Mouse (Mus musculus) macrophage (primary cell): Measurements from ENCODE around the gene Xpnpep1. TPM values are rescaled to one million over a fixed set of nuclear protein-coding genes. Genes with fewer than 3 reads are reported as not detected.

Experiments used
- H3K27ac ChIP-seq: fragments of 350-480 bp; formaldehyde crosslinking; 2 replicates; pipeline ENCODE4 v1.9.0; 2021
- H3K36me3 ChIP-seq: fragments of 350-480 bp; formaldehyde crosslinking; 2 replicates; pipeline ENCODE4 v1.9.0; 2021; ENCODE audit errors: inconsistent target
- H3K4me3 ChIP-seq: fragments of 350-480 bp; formaldehyde crosslinking; 2 replicates; pipeline ENCODE4 v1.9.0; 2021; ENCODE audit errors: inconsistent target
- H3K79me2 ChIP-seq: fragments of 350-480 bp; formaldehyde crosslinking; 2 replicates; pipeline ENCODE4 v1.9.0; 2021; ENCODE audit errors: inconsistent target
- WGBS: methylation state at CpG from one replicate; pipeline ENCODE4 v1.1.7; 2026; ENCODE audit warnings: inconsistent platforms; ENCODE audit not compliant: missing documents; 5-methylcytosine and 5-hydroxymethylcytosine counted together
- polyA plus RNA-seq: library from polyadenylated mRNA; stranded (reverse); fragments of 250-400 nt; gene quantifications from 3 replicates; pipeline ENCODE4 v1.2.4, GENCODE M21; 2018; ENCODE audit warnings: inconsistent platforms

The Xpnpep1 gene
- polyA plus RNA-seq, 1 experiment from 2014 or later, result 48.5 TPM

DNA sequence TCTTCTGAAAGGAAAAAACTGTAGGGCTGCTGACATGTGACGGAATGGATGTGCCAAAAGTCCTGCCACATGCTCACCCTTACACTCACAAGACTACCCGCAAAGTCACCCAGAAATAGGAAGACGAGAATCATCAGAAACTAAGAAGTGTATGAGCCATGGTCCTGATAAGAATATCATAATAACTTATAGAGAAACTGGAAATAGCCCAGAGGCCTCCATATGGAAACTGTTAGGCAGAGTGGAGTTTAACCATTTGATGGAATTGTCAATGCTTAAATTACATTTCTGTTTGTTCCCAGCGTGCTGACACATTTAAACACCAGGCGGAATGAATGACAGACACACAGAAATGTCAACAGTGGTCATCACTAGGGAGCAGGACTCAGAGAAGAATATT, 31.1 kb downstream of the Xpnpep1 start:
- WGBS, result 100% methylated on average over 5 of the region's 5 CpGs
- H3K4me3 ChIP-seq, result no peak overlapping the region
- H3K27ac ChIP-seq, result no peak overlapping the region
- H3K79me2 ChIP-seq, result no peaks in the 10 kb centered on the region
- peaks cover 90% of the 10 kb centered on the region for H3K36me3 ChIP-seq

DNA sequence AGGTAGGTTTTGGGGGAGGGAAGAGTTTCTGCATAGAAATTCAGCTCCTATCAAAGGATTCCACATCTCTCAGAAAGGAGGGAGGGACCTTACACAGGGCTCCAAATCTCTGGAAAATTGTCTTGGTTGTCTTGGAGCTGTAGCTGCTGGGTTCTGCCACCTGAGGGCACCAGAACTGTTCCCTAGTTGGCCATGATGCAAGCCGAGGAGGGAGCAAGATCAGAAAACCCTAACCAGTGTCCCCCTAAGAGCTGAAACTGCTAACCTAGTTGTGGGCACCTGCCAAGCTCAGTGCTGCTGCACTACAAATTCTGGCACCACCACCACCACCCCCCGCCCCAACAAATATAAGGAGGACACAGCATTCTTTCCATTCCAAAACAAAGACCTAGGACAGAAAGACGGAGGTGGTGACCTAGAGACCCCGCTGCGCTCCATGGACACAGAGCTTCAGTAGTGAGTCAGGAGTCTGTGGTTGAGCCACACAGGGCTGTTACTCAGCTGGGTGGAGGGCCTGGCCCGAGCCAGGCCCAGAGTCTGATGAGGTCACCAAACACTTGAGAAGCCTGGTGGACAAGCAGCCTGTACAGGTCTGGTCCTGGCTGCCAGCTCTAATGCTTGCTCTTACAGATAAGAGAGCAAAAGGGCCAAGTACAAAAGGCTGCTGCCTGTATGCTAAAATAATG, 31.9 kb downstream of the Xpnpep1 start:
- peaks cover 91% of the 10 kb centered on the region for H3K36me3 ChIP-seq
- H3K4me3 ChIP-seq, result no peak overlapping the region
- no peak overlapping the region for H3K27ac ChIP-seq
- H3K79me2 ChIP-seq, result no peaks in the 10 kb centered on the region
- 87% methylated on average over 6 of the region's 6 CpGs for WGBS

DNA sequence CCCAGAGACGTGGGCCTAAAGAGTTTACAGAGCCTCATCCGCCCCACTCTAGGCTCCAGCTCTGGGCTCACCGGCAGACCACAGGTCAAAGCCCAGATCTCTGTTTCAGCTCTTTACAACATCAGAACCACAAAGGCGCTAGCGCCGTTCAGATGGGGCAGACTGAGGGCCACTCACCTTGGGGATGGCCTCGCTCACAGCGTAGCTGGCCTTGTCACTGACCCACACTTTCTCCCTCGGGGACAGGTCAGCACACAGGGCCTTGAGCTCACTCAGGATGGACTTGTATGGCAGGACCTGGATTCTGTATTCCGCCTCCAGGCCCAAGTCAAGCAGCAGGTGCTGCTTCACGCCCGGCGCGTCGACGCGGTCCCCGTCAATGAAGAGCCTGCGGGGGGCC, 34.0 kb downstream of the Xpnpep1 start:
- no peak overlapping the region for H3K27ac ChIP-seq
- no peak overlapping the region for H3K4me3 ChIP-seq
- H3K79me2 ChIP-seq, result no peaks in the 10 kb centered on the region
- peaks cover 93% of the 10 kb centered on the region for H3K36me3 ChIP-seq
- 95% methylated on average over 19 of the region's 19 CpGs for WGBS

DNA sequence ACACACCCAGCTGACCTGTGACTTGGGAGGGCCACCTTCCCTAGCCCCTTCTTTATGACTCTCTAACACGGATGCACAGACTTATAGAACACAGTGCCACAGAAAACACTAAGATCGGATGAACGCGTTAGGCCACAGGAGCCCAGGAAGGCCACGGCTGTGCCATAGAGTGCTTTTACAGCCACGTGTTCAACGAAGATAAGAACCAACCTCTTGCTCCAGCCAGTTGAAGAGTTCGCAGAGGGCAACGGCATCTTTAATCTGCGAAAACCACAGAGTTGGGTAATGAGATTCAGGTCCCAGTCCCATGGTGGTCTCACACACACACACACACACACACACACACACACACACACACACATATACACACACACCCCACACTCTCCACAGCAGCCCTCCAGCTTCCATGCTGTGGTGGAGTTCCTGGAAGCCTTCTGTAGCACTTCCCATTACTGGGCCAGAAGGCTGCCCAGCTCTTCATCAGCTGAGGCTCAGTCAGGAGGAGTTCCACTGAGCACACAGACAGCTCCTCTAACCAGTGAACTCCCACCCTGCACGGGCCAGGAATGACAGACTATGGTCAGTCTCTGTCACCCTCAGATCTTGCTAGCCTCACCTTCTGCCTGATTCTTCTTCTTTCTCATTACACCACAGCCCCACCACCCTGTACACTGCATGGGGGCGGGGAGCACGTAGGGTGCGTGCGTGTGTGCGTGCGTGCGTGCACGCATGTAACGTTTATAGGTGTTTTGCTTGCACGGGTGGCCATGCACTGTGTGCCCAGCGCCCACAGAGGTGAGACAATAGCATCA, 36.3 kb downstream of the Xpnpep1 start:
- WGBS, result 93% methylated on average over 22 of the region's 22 CpGs
- no peak overlapping the region for H3K27ac ChIP-seq

GRCm38 (mm10) chr19:53002166-53003095, 37.6 kb downstream of the Xpnpep1 start:
- H3K36me3 ChIP-seq, result peaks cover 100% of the 10 kb centered on the region
- 98% methylated on average over 23 of the region's 23 CpGs for WGBS

More for the DNA sequence above, 36.3 kb downstream of the Xpnpep1 start:
- Histone ChIP-seq H3K4me3 (no peak overlapping the region), H3K36me3 (peaks cover 93% of the 10 kb centered on the region), H3K79me2 (no peaks in the 10 kb centered on the region)

GRCm38 (mm10) chr19:52992880-52993440, 47.1 kb downstream of the Xpnpep1 start:
- Histone ChIP-seq H3K4me3 (no peak overlapping the region), H3K36me3 (peaks cover 67% of the 10 kb centered on the region), H3K79me2 (no peaks in the 10 kb centered on the region), H3K27ac (no peak overlapping the region)
- 90% methylated on average over 11 of the region's 11 CpGs for WGBS

More at GRCm38 (mm10) chr19:53002166-53003095, 37.6 kb downstream of the Xpnpep1 start:
- Histone ChIP-seq H3K4me3 (no peak overlapping the region), H3K27ac (no peak overlapping the region), H3K79me2 (no peaks in the 10 kb centered on the region)

GRCm38 (mm10) chr19:52991924-52992323, 48.1 kb downstream of the Xpnpep1 start:
- Histone ChIP-seq H3K4me3 (no peak overlapping the region), H3K27ac (no peak overlapping the region), H3K79me2 (no peaks in the 10 kb centered on the region), H3K36me3 (peaks cover 57% of the 10 kb centered on the region)
- 97% methylated on average over 10 of the region's 10 CpGs for whole genome bisulfite sequencing

DNA sequence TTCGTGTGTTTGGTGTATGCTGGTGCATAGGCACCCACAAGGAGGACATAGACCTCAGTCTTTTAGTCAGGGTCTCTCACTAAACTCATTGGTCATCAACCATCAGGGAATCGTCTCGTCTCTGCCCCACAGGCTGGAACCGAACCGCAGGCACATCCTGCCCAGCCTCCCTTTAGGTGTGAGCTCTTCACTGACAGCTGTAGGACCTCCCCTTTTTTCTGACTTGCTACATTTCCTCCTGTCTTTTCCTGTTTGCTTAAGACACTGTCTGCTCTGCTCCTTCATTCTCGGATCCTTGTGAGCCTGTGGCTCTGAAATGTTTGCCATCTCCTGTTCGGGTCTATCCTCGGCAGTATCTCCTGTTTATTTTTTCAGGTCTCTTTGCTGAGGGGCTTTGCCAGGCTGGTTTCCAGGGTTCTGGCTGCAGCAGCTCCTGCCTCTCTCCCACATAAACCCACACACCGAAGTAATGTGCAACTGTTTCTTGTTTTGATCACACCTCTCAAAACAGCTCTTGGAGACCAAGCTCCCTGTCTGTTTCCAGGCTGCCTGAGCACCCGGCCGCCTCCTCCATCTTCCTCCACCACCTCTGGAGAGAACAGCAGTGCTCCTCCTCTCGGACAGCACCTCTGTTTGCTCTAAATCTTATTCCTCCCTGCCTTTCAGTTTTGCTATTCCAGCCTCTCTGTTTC, 60.8 kb downstream of the Xpnpep1 start:
- no peak overlapping the region for H3K4me3 ChIP-seq
- 45% methylated on average over 12 of the region's 12 CpGs for WGBS
- no peaks in the 10 kb centered on the region for H3K79me2 ChIP-seq
- H3K27ac ChIP-seq, result no peak overlapping the region
- H3K36me3 ChIP-seq, result no peaks in the 10 kb centered on the region

DNA sequence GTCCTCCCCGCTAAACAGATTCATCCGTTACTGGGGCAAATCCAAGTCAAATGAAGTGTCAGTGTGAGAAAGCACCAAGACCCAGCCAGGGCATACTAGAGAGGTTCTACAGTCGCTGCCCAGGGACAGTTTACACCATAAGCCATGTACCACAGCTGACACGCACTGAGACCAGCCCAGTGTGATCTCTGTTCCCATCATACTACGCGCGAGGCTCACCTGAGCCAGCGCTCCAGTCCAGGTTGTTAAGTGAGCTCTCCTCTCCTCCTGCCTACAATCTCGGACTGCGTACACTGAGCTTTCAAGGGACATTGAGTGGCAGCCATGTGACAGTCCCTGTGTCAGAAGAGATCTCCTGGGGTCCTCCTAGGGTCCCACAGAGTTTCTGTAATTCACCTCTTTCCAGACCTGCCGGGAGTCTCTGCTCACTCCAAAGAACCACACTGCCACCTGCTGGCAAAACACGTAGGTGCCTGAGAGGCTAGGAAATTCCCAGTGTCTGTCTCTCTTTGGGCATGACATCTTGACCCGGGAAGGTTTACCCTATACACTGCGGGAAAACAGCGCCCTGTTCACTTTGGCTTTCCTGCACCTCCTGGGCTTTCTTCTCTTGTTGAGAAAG, 64.3 kb downstream of the Xpnpep1 start:
- no peaks in the 10 kb centered on the region for H3K79me2 ChIP-seq
- no peak overlapping the region for H3K27ac ChIP-seq
- WGBS, result 65% methylated on average over 15 of the region's 15 CpGs

GRCm38 (mm10) chr19:52966339-52966738, 73.7 kb downstream of the Xpnpep1 start:
- Histone ChIP-seq H3K36me3 (no peaks in the 10 kb centered on the region), H3K79me2 (no peaks in the 10 kb centered on the region), H3K27ac (no peak overlapping the region), H3K4me3 (no peak overlapping the region)
- 89% methylated on average over 8 of the region's 8 CpGs for WGBS

More for the DNA sequence above, 64.3 kb downstream of the Xpnpep1 start:
- no peaks in the 10 kb centered on the region for H3K36me3 ChIP-seq
- no peak overlapping the region for H3K4me3 ChIP-seq

DNA sequence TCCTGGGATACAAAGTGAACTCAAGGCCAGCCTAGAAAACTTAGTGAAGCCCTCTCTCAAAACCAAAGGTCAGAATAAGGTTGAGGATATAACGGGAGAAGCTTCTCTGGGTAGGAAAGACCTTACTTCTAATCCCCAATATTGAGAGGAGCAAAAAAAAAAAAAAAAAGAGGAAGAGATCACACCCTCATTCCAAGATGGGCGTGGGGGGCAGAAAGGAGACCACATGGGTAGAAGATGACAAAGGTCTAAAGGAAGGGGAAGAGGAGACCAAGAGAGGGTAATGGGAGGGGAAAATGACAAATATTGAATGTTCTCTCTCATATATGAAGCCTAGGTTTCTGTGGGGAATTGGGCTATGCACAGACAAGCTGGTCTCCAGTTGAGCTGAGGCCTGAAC, 77.3 kb downstream of the Xpnpep1 start:
- Histone ChIP-seq H3K4me3 (no peak overlapping the region), H3K36me3 (no peaks in the 10 kb centered on the region), H3K27ac (no peak overlapping the region), H3K79me2 (no peaks in the 10 kb centered on the region)
- WGBS, result 80% methylated on average over 2 of the region's 2 CpGs

- no peaks in the 10 kb centered on the region for H3K36me3 ChIP-seq
- 12% methylated on average over 25 of the region's 25 CpGs for WGBS
- H3K79me2 ChIP-seq, result no peaks in the 10 kb centered on the region
- H3K4me3 ChIP-seq, result no peak overlapping the region
- H3K27ac ChIP-seq, result no peak overlapping the region
Observed at GRCm38 (mm10) chr19:52922678-52923495, 117.1 kb downstream of the Xpnpep1 start.

DNA sequence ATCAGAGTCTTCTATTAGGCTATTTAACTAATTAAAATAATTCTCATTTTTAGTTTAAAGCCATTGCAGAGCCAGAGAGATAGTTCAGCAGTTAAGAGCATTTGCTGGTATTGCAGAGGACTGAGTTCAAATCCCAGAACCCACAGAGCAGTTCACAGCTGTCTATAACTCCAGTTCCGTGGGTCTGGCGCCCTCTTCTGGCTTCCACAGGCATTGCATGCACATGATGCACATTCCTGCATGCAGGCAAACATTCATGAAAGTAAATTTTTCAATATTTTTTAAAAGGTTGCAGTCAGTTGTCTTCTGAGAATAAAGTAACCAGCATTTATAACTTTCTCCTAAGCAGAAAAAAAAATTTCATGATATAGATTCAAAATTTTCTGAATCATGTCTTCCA, 135.8 kb downstream of the Xpnpep1 start:
- Histone ChIP-seq H3K27ac (no peak overlapping the region), H3K36me3 (no peaks in the 10 kb centered on the region)
- 23% methylated on average over 2 of the region's 2 CpGs for WGBS

More for the DNA sequence above, 135.8 kb downstream of the Xpnpep1 start:
- Histone ChIP-seq H3K4me3 (no peak overlapping the region), H3K79me2 (no peaks in the 10 kb centered on the region)
